Mouse (Mus musculus) right cerebral cortex, adult 2 months (tissue): ENCODE data around the gene Rusc2.

Source experiments
- DNase-seq, 2 experiments: peaks; one replicate each; pipeline ENCODE4 v3.0.0; 2021 to 2022; ENCODE audit warnings: low spot score in 2 of 2

The Rusc2 gene

DNA sequence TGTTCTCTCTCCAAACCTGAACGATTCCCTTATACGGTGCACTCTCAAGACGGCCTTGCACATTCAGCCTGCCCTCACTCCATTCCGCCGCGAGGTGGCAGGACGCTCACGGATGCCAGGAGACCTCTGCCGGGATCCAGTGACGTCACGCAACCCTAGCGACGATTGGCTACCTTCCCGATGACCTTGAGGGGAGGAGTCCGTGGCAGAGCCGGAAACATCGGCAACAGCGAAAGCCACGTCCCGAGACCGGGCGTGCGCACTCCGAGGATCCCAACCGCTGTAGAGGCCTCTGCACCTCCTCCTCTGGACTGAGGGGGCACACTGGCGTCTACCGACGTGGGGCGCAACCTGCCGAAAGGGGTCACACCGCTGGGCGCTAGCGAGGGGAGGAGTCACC, 60.3 kb downstream of the Rusc2 start:
- DNase-seq = peak; percentile 100

DNA sequence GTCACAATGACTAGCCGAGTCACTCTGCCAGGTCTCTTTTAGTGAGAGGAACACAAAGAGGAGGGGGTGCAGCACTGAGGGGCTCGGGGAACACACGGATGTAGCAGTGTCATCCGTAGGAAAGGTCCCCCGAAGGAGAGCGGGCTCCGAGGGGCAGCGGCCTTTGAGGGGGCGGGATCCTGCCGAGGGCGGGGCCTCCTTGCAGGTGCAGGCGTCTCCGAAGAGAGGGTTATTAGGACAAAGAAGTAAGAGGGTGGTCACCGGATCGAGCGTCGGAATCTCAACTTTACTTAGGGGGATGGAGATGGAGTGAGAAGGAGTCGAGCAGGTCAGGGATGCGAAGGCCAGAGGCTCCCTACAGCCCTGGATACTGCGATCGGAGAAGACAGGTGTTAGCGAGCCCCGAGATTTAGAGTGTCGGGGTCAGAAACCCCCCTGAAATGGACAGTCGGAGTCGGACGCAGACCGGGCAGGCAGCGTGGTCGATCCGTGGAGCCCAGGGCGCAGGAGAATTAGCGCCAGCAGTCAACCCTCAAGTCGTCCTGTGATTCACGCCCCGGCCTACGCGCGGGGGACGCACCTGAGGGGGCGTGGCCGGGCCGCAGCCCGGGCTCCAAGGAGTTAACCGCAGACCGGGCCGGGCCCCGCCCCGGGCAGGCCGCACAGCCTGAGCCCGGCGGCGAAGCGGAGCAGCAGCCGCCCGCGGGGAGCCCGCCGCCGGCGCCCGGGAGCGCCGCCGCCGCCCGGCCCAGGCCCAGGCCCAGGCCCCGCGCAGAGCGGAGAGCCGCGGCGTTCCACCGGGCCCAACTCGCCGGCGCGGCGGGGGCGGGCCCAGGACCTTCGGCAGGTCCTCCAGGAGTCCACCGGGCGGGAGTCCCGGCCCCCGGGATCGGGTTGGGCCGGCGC, 60.9 kb downstream of the Rusc2 start:
- DNase-seq = peak; percentile 65 to 75

DNA sequence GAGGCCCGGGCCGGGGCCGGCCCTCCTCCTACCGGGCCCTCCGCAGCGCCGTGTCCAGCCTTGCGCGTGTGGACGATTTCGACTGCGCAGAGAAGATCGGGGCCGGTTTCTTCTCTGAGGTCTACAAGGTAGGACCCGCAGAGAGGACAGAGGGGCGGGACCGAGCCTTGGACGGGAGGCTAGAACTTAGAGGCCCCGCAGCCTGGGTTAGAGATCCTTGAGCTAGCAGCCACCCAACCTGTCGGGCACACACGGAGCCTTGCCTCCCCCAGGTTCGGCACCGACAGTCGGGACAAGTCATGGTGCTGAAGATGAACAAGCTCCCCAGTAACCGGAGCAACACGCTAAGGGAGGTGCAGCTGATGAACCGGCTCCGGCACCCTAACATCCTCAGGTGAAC, 61.7 kb downstream of the Rusc2 start:
- no peak for DNase-seq

DNA sequence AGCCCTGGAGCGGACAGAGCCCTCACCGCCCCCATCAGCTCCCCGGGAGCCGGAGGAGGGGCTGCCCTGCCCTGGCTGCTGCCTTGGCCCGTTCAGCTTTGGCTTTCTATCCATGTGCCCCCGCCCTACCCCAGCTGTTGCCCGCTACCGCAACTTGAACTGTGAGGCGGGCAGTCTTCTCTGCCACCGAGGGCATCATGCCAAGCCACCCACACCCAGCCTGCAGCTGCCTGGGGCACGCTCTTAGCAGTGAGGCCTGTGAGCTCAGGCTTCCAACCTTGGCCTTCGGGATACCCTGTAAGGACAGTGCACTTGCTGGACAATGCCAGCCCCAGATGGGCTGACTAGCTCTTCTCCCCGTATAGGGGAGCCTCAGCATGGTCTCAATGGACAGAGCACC, 65.5 kb downstream of the Rusc2 start:
- no peak for DNase-seq

DNA sequence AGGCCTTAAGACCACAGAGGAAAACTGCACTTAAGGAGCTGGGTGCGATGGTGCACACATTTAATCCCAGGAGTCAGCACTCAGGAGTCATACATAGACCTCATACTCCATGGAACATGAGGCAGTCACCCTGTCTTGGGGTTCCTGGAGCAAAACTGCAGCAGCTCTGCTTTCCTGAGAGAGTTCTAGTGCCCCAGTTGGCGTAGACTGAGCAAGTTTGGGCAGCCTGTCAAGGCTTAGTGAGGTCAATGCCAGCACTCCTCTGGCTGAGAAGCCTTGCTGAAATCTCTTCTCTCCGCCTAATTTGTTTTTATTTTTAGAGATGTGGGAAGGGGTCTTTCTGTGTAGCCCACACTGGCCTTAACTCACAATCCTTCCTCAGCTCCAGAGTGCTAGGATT, 66.8 kb downstream of the Rusc2 start:
- DNase-seq = peak in 1 of 2 experiments; percentile 9

DNA sequence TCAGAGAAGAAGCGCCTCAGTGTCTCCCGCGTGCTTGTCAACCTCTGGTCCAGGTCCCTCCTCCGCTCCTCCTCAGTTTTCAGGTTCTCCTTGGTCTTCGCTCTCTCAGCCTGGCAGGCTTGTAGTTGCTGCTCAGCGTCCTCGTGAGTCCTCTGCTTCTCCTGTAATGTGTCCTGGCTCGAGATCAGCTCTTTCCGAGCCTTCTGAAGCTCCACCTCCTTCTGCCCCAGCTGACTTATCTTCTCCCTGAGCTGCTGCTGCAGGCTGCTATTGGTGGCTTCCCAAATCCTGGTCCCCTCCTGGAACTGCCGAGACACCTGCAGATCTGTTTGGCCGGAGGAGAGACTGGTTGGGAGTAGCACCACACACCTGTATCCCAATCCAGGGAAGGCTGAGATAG, 70.5 kb downstream of the Rusc2 start:
- no peak for DNase-seq

DNA sequence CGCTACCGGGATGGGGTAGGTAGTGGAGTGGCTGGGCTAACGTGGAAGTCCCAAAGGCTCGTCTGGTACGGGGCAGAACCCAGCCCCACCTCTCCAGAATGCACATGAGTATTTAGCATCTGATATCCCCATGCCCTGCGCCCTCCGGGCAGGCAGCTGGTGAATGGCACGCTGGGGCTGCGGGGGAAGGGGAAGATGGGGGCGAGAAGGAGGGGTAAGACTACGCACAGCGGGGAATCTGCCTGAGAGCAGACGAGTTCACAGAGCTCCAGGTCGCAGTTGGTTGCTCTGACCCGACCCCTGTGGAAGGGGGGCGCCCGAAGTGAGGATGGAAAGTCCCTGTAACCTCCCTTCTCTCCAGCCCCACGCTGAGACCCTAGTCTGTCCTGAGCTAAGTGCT, 71.6 kb downstream of the Rusc2 start:
- no peak for DNase-seq

DNA sequence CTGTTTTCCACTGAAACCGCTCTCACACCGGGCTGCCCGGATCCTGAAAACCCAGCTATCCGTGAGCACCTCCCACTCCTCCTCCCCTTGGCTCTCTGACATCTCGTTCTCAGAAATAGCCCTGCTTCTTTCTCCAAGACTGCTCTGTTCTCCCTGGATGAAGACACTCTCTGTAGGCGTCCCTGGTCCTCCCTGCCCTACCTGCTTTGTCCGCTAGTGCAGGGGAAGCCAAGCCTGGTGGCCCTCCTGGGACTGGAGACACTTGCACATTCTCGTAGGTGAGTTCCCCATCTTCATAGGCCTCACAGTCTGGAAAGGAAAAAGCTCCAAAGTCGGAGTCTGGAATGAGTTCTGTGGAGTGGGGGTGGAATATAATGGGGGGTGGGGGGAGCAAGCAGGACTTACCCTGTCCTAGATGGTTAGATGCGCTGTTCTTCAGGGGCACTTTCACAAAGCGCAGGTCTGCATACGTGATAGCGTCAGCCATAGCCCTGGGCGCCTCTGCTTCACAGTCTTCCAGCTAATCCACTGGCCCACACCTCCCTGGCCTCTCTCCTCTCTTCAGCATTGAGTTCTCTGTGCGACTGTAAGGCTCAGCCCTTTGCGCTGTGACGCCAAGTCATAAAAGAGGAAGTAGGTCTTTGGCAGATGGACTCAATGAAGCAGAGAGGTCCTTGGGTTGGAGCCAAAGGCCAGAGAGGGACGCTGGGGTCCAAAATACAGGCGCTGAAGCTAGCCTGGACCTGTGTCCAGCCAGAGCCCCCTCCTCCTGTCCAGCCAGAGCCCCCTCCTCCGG, 72.5 kb downstream of the Rusc2 start, which contains the start of gene Cd72:
Cd72 (minus strand) TSS at position 588 of the 796 bp plus-strand sequence.
- DNase-seq = no peak

DNA sequence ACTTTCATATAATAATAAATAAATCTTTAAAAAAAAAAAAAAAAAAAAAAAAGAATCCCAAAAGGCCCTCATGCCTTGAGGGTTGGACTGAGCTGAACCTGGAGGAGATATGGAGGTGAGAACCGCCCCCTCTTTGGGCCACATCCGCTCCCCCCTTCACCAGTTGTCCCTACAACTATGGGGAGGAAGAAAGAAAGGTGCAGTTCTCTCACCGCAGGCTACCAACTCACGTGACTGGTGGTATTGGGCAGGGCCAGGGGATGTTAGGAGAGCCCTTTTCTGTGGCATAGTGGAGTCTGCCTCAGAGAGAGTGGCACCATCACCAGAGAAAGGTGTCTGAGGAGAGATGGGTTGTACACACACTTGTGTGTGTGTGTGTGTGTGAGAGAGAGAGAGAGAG, 74.7 kb downstream of the Rusc2 start:
- DNase-seq = no peak

DNA sequence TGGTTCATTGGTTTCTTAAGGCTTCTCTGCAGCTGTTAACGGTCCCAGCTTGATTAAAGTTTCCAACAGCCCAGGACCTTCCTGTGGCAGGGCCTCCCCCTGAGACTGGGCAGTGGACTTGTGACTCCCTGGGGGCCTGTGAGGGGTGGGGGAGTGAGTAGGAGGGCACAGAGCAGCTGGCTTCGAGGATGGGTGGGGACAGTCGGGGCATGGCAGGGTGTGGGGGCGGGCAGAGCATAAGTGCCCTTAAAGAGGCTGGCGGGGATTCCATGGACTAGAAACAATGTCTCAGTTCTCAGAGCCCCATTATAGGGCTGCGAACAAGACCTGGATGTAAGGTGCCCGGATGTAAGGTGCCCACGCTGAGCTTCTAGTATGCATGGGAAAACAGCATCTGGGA, 75.3 kb downstream of the Rusc2 start:
- DNase-seq = no peak

DNA sequence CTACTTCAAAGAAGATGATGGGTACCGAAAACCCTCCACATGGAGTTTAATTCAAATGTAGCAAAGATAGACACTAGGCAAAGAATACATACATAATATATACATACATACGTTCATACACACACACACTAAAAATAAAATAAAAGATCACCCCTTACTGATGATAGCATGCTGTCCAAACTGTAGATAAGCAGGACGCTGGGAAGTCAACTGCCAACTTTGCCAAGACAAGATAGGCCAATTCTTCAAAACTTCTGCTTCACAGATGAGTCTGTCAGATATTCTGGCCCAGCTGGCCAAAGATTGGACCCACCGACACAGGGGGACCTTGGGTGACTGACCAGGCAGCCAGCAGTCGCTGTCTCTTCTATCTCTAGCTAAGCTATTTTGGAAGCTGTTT, 81.3 kb downstream of the Rusc2 start:
- DNase-seq = no peak

DNA sequence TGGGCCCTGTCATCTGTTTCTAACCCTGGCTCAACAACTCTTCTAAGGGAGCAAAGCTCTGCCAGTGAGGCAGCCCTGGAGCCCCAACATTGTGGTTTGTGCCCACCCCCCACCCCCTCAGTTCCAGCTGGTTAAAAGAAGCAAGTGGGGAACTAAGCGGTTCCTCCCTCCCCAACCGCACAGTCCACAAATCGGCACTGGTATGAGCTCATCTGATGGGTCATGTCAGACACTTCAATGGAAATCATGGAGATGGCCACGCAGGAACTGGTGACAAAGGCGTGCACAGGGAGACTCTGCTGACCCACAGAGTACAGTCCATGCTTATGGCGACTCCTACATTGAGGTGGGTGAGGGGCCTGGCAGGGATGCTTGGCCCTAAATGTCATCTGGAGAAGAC, 84.2 kb downstream of the Rusc2 start:
- no peak for DNase-seq

DNA sequence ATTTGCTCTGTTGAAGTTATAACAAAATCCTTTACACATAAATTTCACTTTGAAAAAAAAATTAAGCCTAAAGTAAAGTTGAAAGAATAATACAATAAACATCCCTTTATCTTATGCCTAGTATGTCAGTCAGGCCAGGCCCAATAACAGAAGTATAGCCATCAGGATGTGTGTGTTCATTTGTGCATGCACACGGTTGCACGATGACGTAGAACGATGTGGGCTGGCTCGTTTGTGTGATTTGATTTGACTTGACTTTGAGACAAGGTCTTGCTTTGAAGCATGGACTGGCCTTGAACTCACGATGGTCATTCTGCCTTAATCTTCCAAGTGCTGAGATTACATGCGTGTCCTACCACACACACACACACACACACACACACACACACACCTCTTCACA, 85.1 kb downstream of the Rusc2 start:
- no peak for DNase-seq

DNA sequence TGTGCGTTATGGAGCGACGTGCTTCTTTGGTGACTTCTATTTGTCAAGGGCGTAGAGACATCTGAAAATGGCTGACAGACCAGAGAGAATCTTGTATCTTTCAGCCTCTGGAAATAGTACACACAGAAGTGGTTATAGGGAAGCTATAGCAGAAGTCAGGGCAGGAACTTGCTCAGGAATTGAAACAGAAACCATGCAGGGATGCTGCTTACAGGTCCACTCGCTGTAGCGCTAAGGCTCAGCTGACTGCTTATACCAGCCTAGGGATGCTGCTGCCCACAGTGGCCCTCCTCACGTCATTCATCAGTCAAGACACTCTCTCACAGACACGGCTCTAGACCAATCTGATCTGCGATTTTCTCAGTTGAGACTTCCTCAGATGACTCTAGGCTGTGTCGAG, 88.5 kb downstream of the Rusc2 start:
- DNase-seq = no peak

DNA sequence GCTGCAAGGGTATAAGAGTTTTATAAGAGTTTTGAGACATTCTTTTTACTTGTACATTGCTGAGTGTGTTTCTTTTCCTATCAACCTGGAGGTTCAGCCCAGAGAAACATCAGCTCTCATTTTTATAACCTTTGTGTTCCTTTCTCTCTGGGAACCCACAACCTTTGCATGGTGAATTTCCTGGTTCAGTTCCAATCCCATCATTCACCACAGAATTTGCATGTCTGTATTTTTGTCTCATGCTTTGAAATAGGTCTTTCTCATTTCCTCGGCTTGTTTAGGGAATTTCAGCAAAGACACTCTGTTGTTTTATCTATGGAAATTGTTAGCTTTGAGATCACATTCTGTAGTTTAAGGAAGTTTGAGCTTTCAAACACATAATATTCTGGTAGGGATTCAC, 91.9 kb downstream of the Rusc2 start:
- no peak for DNase-seq

DNA sequence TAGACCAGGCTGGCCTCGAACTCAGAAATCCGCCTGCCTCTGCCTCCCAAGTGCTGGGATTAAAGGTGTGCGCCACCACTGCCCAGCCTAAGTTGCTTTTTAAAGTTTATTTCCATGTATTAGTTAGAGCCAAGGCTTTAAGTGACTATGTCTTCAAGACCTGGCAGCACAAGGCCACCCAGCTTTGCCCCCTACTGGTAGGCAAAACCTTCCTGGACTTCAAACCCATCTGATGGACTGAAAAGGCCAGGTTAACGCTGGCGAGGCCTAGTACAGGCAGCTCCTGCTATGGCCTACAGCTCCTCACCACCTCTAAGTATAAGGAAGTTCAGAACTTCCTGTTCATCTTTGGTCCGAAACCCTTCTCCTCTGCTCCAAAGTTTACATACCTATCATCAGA, 94.8 kb downstream of the Rusc2 start:
- no peak for DNase-seq
